Mouse (Mus musculus) MEL (cell line): ENCODE measurements around the gene Serinc3. TPM values are rescaled to one million over a fixed set of nuclear protein-coding genes. Genes with fewer than 3 reads are reported as not detected.

Source experiments
- DNase-seq: peaks from one replicate; pipeline ENCODE4 v3.0.0; 2011; ENCODE audit warnings: low read depth, low spot score
- H3K27ac ChIP-seq: 2 replicates; pipeline ENCODE4 v1.5.1; 2012; ENCODE audit warnings: low read depth, mild to moderate bottlenecking, control low read depth, low read length, moderate library complexity; ENCODE audit not compliant: control insufficient read depth
- H3K27me3 ChIP-seq, 2 experiments: fragments of 150-350 bp in 1 of 2; sonication (generic) in 1 of 2; 2 replicates each; pipeline ENCODE4 v1.6.1; 2012; ENCODE audit warnings: low read length in 2 of 2, mild to moderate bottlenecking in 2 of 2, improper control_type of control experiment in 1 of 2, moderate library complexity in 1 of 2; ENCODE audit not compliant: insufficient read depth in 2 of 2, control insufficient read depth in 1 of 2
- H3K36me3 ChIP-seq, 2 experiments: 2 replicates each; pipeline ENCODE4 v1.6.1; 2012 to 2014; ENCODE audit warnings: low read length in 2 of 2, improper control_type of control experiment in 1 of 2, inconsistent platforms in 1 of 2, mild to moderate bottlenecking in 1 of 2; ENCODE audit not compliant: insufficient read depth in 2 of 2, control insufficient read depth in 1 of 2
- H3K4me1 ChIP-seq, 2 experiments: fragments of 150-350 bp in 1 of 2; sonication (generic) in 1 of 2; 2 replicates each; pipeline ENCODE4 v1.6.1; 2012; ENCODE audit warnings: low read length in 2 of 2, improper control_type of control experiment in 1 of 2, mild to moderate bottlenecking in 1 of 2; ENCODE audit not compliant: insufficient read depth in 2 of 2, control insufficient read depth in 1 of 2
- H3K4me3 ChIP-seq, 2 experiments: fragments of 150-350 bp in 1 of 2; sonication (generic) in 1 of 2; 2 replicates each; pipeline ENCODE4 v1.5.1; 2012; ENCODE audit warnings: low read depth in 2 of 2, low read length in 2 of 2, mild to moderate bottlenecking in 2 of 2, moderate library complexity in 2 of 2, control low read depth in 1 of 2, improper control_type of control experiment in 1 of 2; ENCODE audit not compliant: control insufficient read depth in 1 of 2, insufficient read depth in 1 of 2
- H3K79me2 ChIP-seq: 2 replicates; pipeline ENCODE4 v1.6.1; 2012; ENCODE audit warnings: mild to moderate bottlenecking, low read length, moderate library complexity; ENCODE audit not compliant: control insufficient read depth, poor library complexity, insufficient read depth
- H3K9ac ChIP-seq: 2 replicates; pipeline ENCODE4 v1.6.1; 2012; ENCODE audit warnings: low read depth, mild to moderate bottlenecking, control low read depth, low read length, moderate library complexity; ENCODE audit not compliant: control insufficient read depth, poor library complexity, severe bottlenecking
- H3K9me3 ChIP-seq: fragments of 150-350 bp; sonication (generic); replicated peaks from 2 replicates; pipeline ENCODE4 v1.6.1; 2012; ENCODE audit warnings: mild to moderate bottlenecking, low read length, improper control_type of control experiment, moderate library complexity; ENCODE audit not compliant: insufficient read depth
- BHLHE40 ChIP-seq: IDR thresholded peaks from 2 replicates; pipeline ENCODE4 v1.6.1; 2012; ENCODE audit warnings: low read depth, mild to moderate bottlenecking, inconsistent platforms, low read length, improper control_type of control experiment, borderline replicate concordance
- CHD2 ChIP-seq: IDR thresholded peaks from 2 replicates; pipeline ENCODE4 v1.6.1; 2011; ENCODE audit warnings: low read length, improper control_type of control experiment
- CTCF ChIP-seq, 3 experiments: IDR thresholded peaks in 2 of 3; conservative IDR thresholded peaks in 1 of 3; 2 replicates each; pipeline ENCODE4 v1.5.1; 2011 to 2012; ENCODE audit warnings: low read length in 3 of 3, low read depth in 2 of 3, mild to moderate bottlenecking in 2 of 3, improper control_type of control experiment in 1 of 3, inconsistent platforms in 1 of 3, mixed read lengths in 1 of 3, moderate library complexity in 1 of 3; ENCODE audit not compliant: control insufficient read depth in 1 of 3, insufficient read depth in 1 of 3, poor library complexity in 1 of 3, severe bottlenecking in 1 of 3
- E2F4 ChIP-seq: IDR thresholded peaks from 2 replicates; pipeline ENCODE4 v1.6.1; 2011; ENCODE audit warnings: low read depth, low read length, improper control_type of control experiment, borderline replicate concordance
- ETS1 ChIP-seq: IDR thresholded peaks from 2 replicates; pipeline ENCODE4 v1.6.1; 2012; ENCODE audit warnings: low read depth, mild to moderate bottlenecking, inconsistent platforms, low read length, improper control_type of control experiment, moderate library complexity
- GATA1 ChIP-seq: IDR thresholded peaks from 2 replicates; pipeline ENCODE4 v1.6.1; 2011; ENCODE audit warnings: low read depth, low read length, improper control_type of control experiment
- KAT2A ChIP-seq: conservative IDR thresholded peaks from 2 replicates; pipeline ENCODE4 v1.6.1; 2012; ENCODE audit warnings: low read depth, low read length, improper control_type of control experiment, inconsistent platforms
- MAFK ChIP-seq: IDR thresholded peaks from 2 replicates; pipeline ENCODE4 v1.6.1; 2011; ENCODE audit warnings: low read depth, mild to moderate bottlenecking, low read length, improper control_type of control experiment, borderline replicate concordance
- MEF2A ChIP-seq: IDR thresholded peaks from 2 replicates; pipeline ENCODE4 v1.6.1; 2014; ENCODE audit warnings: low read depth, mild to moderate bottlenecking, inconsistent platforms, low read length, improper control_type of control experiment; ENCODE audit not compliant: poor library complexity, insufficient replicate concordance, severe bottlenecking; ENCODE audit errors: extremely low read depth
- MYB ChIP-seq: IDR thresholded peaks from 2 replicates; pipeline ENCODE4 v1.6.1; 2011; ENCODE audit warnings: mild to moderate bottlenecking, low read depth, low read length, improper control_type of control experiment
- MYC ChIP-seq: IDR thresholded peaks from 2 replicates; pipeline ENCODE4 v1.6.1; 2011; ENCODE audit warnings: low read depth, mild to moderate bottlenecking, low read length, improper control_type of control experiment, moderate library complexity
- NELFE ChIP-seq: IDR thresholded peaks from 2 replicates; pipeline ENCODE4 v1.6.1; 2011; ENCODE audit warnings: low read depth, low read length, improper control_type of control experiment
- NRF1 ChIP-seq: IDR thresholded peaks from 2 replicates; pipeline ENCODE4 v1.6.1; 2014; ENCODE audit warnings: low read depth, mild to moderate bottlenecking, inconsistent platforms, low read length, improper control_type of control experiment, moderate library complexity; ENCODE audit not compliant: poor library complexity, insufficient read depth, severe bottlenecking
- POLR2A ChIP-seq, 2 experiments: IDR thresholded peaks; 2 replicates each; pipeline ENCODE4 v1.6.1; 2011 to 2012; ENCODE audit warnings: low read length in 2 of 2, mild to moderate bottlenecking in 2 of 2, control low read depth in 1 of 2, improper control_type of control experiment in 1 of 2, low read depth in 1 of 2, moderate library complexity in 1 of 2; ENCODE audit not compliant: control insufficient read depth in 1 of 2, insufficient read depth in 1 of 2, poor library complexity in 1 of 2
- POLR2AphosphoS2 ChIP-seq: IDR thresholded peaks from 2 replicates; pipeline ENCODE4 v1.6.1; 2011; ENCODE audit warnings: low read length, improper control_type of control experiment
- RAD21 ChIP-seq: IDR thresholded peaks from 2 replicates; pipeline ENCODE4 v1.6.1; 2011; ENCODE audit warnings: mild to moderate bottlenecking, low read depth, low read length, improper control_type of control experiment
- SIN3A ChIP-seq: IDR thresholded peaks from 2 replicates; pipeline ENCODE4 v1.6.1; 2012; ENCODE audit warnings: low read length, improper control_type of control experiment, inconsistent platforms
- TAL1 ChIP-seq: IDR thresholded peaks from 2 replicates; pipeline ENCODE4 v1.6.1; 2012; ENCODE audit warnings: mild to moderate bottlenecking, inconsistent platforms, low read length, moderate library complexity, mixed read lengths
- TCF12 ChIP-seq: IDR thresholded peaks from 2 replicates; pipeline ENCODE4 v1.6.1; 2014; ENCODE audit warnings: low read depth, mild to moderate bottlenecking, inconsistent platforms, low read length, improper control_type of control experiment, moderate library complexity
- UBTF ChIP-seq: IDR thresholded peaks from 2 replicates; pipeline ENCODE4 v1.6.1; 2012; ENCODE audit warnings: low read depth, mild to moderate bottlenecking, inconsistent platforms, low read length, improper control_type of control experiment, moderate library complexity, borderline replicate concordance; ENCODE audit not compliant: insufficient read depth
- USF1 ChIP-seq: IDR thresholded peaks from 2 replicates; pipeline ENCODE4 v1.6.1; 2014; ENCODE audit warnings: low read depth, mild to moderate bottlenecking, inconsistent platforms, low read length, improper control_type of control experiment, moderate library complexity
- ZC3H11A ChIP-seq: IDR thresholded peaks from 2 replicates; pipeline ENCODE4 v1.6.1; 2012; ENCODE audit warnings: low read depth, mild to moderate bottlenecking, inconsistent platforms, low read length, improper control_type of control experiment
- ZMIZ1 ChIP-seq: IDR thresholded peaks from 2 replicates; pipeline ENCODE4 v1.6.1; 2012; ENCODE audit warnings: low read depth, mild to moderate bottlenecking, inconsistent platforms, low read length, improper control_type of control experiment, moderate library complexity
- polyA plus RNA-seq, 2 experiments: library from polyadenylated mRNA; stranded (reverse) in 1 of 2; unstranded in 1 of 2; fragments of >175 nt in 1 of 2; fragments of >200 nt in 1 of 2; gene quantifications; 2 replicates each; pipeline versions ENCODE4 v1.2.1 to v1.2.4; 2012; ENCODE audit warnings: low replicate concordance in 2 of 2, low read depth in 1 of 2; ENCODE audit not compliant: insufficient read length in 2 of 2, insufficient read depth in 1 of 2, missing spikeins in 1 of 2
- total RNA-seq: library from RNA; depleted of rRNA; stranded (reverse); fragments of 300-350 nt; gene quantifications from 2 replicates; pipeline ENCODE4 v1.2.3, GENCODE M21; 2012

The Serinc3 gene
- total and polyA plus RNA-seq, 3 experiments = 348 to 650 (median 637) TPM

GRCm38 (mm10) chr2:163685761-163686200 lies 40.9 kb upstream of the Serinc3 start:
- no peak overlapping the region; the same call in 1 of the 2 replicates for H3K27ac ChIP-seq
- H3K9me3 ChIP-seq = no peaks in the 10 kb centered on the region
- H3K9ac ChIP-seq = no peak overlapping the region
- no peaks in the 10 kb centered on the region for H3K27me3 ChIP-seq
- no peak overlapping the region for H3K4me3 ChIP-seq
- peaks cover 17% of the 10 kb centered on the region for H3K79me2 ChIP-seq
- H3K36me3 ChIP-seq = peaks cover 0 to 37% of the 10 kb centered on the region in 2 experiments; a peak in 2 of 4 replicates
- peaks cover 15 to 39% of the 10 kb centered on the region in 2 experiments for H3K4me1 ChIP-seq
- TF ChIP-seq SIN3A (no peak), MAFK (no peak), MEF2A (no peak), CHD2 (no peak), MYB (no peak), KAT2A (no peak), NELFE (no peak), BHLHE40 (no peak), GATA1 (no peak)
- DNase-seq = no peak

DNA sequence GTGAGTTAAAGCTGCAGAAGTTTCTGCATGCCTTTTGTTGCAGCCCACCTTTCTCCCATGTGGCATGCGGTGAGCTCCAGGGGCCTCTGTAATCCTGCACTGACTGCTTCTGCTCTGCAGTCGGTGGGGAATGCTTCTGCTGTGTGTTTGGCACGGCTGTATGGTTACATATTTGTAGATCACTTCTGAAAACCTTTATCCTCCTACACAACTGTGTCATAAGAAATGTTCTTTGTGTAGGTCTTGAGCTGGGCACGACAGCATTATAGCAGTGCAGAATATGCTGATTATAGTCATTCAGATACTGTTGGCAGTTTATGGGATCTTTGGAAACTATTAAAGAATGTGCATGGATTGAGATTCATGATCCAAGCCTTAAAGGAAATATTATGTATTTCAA lies 40.4 kb upstream of the Serinc3 start:
- peaks cover 12% of the 10 kb centered on the region; the same call in 1 of the 2 replicates for H3K79me2 ChIP-seq
- H3K4me1 ChIP-seq = peaks cover 15 to 34% of the 10 kb centered on the region in 2 experiments
- H3K27me3 ChIP-seq = no peaks in the 10 kb centered on the region
- no peak for DNase-seq
- no peak overlapping the region for H3K4me3 ChIP-seq
- TF ChIP-seq RAD21 (no peak), CHD2 (no peak), ETS1 (no peak), MYB (no peak), UBTF (no peak), POLR2A (IDR thresholded peaks at IDR 0.05; ENCODE audit: control insufficient read depth in 1 of 2, insufficient read depth in 1 of 2, low read depth in 1 of 2, low read length in 2 of 2, poor library complexity in 1 of 2) (no peak), MEF2A (no peak), KAT2A (no peak), MYC (no peak)
- no peaks in the 10 kb centered on the region for H3K9me3 ChIP-seq
- no peak overlapping the region for H3K9ac ChIP-seq
- H3K36me3 ChIP-seq = peaks cover 0 to 35% of the 10 kb centered on the region in 2 experiments; a peak in 2 of 4 replicates
- H3K27ac ChIP-seq = no peak overlapping the region

- no peak overlapping the region for H3K4me3 ChIP-seq
- no peaks in the 10 kb centered on the region for H3K27me3 ChIP-seq
- H3K9me3 ChIP-seq = no peaks in the 10 kb centered on the region
- peaks cover 0 to 15% of the 10 kb centered on the region in 2 experiments; a peak in 2 of 4 replicates for H3K36me3 ChIP-seq
- TF ChIP-seq CTCF (IDR thresholded peaks at IDR 0.05 in 2 of 3, conservative IDR thresholded peaks at IDR 0.05 in 1 of 3; ENCODE audit: control insufficient read depth in 1 of 3, insufficient read depth in 1 of 3, low read depth in 2 of 3, low read length in 3 of 3, poor library complexity in 1 of 3, severe bottlenecking in 1 of 3) = no peak
- no peak for TF ChIP-seq NRF1
- TF ChIP-seq SIN3A = no peak
- TF ChIP-seq E2F4 = no peak
- no peak for TF ChIP-seq RAD21
- TF ChIP-seq MYB = no peak
- no peak for TF ChIP-seq USF1
- no peak for TF ChIP-seq TCF12
- no peak for TF ChIP-seq ZC3H11A
- TF ChIP-seq TAL1 = no peak
- TF ChIP-seq ZMIZ1 = no peak
- TF ChIP-seq POLR2AphosphoS2 = no peak
- TF ChIP-seq, all 39 proteins: peak for 0
- Histone ChIP-seq H3K9ac (no peak overlapping the region), H3K27ac (no peak overlapping the region), H3K79me2 (peaks cover 12% of the 10 kb centered on the region; the same call in 1 of the 2 replicates), H3K4me1 (peaks cover 8 to 17% of the 10 kb centered on the region in 2 experiments)
- DNase-seq = no peak
Observed at GRCm38 (mm10) chr2:163682344-163682743, 37.4 kb upstream of the Serinc3 start.
